Mouse (Mus musculus) cerebellum, postnatal 4 days (tissue): ENCODE measurements at regions not wholly inside any gene's neighbourhood (a gene's known extent, or its start where the extent isn't known, plus 50 kb on each side); places are given as distances from the start of the nearest gene placed in this dataset.
"Not testable (repeated sequence)": the region's sequence is repeated elsewhere in the genome, so short reads cannot be mapped to it uniquely, and the experiment has no call there.

Source experiments
- DNase-seq, 2 experiments: peaks; one replicate each; pipeline ENCODE4 v3.0.0; 2022; ENCODE audit warnings: low spot score in 2 of 2, mixed read lengths in 1 of 2

DNA sequence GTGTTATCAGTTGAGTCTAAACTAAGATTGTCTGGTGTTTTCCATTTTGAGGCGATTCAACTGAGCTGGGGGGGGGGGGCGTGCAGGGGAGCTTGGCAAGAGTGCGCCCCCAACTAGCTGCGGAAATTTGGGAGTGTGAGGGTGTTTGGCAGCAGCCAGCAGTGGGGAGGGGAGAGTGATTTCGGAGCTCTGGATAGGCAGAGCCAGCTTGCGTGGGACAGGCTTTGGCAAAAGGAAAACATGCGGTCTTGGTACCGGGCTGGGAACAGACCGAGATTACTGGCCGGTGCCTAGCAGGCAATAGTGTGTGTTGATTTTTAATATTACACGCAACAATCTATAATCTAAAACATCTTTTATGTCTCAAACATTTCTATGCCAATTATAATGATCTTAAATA is 199.4 kb upstream of the Cdk6 start:
- DNase-seq = not testable (repeated sequence)

DNA sequence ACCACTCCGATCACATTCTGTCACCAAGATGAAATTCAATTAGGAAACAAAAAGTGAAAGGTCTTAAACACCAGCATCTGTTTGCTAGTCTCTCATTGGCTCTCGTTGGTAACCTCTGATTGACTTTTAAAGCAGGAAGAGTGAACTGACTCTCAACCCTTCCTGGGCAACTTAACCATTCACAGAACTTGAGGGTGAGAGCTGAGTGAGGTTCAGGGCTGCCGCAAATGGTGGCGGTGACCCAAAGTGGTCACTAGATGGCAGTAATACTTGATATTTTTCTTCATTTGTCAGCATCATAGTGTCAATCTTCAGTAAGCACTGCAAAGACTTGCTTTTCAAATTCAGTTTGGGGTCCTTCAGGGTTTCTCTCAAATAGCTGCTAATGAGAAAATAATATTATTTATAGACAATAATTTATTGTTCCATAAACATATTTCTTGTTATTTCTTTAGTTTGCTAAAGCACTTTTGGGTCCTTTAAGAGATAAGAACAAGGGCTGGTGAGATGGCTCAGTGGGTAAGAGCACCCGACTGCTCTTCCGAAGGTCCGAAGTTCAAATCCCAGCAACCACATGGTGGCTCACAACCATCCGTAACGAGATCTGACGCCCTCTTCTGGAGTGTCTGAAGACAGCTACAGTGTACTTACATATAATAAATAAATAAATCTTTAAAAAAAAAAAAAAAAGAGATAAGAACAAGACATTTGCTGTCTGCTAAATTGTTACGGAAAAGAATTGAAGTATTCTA is 194.6 kb upstream of the Cdk6 start:
- DNase-seq = peak in 1 of 2 experiments; percentile 16

DNA sequence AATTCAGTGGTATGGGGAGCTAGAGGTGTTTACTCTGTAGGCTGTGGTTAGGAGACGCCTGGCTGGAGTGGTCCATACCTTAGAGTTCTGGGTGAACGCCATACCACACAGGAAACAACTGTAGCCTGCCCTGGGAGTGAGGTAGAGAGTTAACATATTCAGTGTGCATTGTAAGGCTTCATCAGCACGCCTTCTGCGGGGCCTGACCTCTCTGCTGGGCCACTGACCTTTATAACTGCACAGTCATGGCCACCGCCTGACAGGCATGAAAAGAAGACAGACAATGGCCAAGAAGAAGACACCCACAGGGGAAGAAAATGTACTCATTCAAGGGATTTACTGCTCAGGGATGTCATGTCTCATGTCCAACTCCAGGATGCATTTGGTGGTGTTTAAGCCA is 191.4 kb upstream of the Cdk6 start:
- not testable (repeated sequence) for DNase-seq

DNA sequence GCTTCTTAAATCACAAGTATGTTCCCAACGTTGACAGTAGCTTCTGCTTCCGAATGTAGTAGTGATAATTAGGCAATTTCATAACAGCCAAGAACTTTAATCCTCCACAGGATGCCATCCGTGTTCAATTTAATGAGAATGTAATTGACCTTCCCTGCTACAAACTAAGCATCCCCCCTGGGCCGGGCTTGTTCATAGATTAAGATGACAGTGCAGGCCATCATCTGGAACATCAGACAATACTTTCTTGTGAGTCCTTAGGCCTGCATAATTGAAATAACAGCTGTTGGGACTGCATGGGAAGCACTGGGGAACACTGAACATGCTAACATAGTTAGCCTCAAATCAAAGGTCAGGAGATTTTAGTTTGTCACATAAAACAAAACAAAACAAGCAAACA is 190.5 kb upstream of the Cdk6 start:
- not testable (repeated sequence) for DNase-seq

DNA sequence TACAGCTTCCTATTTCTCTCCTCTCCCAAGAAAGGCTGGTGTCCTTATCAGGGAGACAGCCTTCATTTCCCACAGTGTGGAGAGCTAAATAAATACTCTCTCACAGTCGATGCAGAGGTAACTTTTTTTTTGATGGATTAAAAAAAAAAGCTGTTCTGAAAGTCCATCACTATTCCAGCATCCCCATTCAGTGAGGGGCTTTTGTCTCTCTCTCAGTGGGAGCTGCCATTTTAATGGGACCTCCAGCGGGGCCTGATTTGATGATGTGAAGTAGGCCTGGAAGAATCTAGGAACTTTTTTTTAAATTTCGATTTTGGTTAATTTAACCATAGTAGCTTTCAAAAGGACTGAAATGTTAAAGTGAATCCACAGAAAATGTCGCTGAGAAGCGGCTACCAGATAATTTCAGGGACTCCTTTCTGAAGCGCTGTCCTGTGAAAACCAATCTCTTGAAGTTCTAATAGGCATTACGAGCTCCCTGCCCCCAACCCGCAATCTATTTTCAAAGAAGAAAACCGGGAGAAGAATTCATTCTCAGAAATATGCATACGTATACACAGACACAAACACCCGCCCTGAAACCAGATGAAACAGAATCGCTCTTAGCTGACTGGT is 189.6 kb upstream of the Cdk6 start:
- DNase-seq = not testable (repeated sequence)

DNA sequence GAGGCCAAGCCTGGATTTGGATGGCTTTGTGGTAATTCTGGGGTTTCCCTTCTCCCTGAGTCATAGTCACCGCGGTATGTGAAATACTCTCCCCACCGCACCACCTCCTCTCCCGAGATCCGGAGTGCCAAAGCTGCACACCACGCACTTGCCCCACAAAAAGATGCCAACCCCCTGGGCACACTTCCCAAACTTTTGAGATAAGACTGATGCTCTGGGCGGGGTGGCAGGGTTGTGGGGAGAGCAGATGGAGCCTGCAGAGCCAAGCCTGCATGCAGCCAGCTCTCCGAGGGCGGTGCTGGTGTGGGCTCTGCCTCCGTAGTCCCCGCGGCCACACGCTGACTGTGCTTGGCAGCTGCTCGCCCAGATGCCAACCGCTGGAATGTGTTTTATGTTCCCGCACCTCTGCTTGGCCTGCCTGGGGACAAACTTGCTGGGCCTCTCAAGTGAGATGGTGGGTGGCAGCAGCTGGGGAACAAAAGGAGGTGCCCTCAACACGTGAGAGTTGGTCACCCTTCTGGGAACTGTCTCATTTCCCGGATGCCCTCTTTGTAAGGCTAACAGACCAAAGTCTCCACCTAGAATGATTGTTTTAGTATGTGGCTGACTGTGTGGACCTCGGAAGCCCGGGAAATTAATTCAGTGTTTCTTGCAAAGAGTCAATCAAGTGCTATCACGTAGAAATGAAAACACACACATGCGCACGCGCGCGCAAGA is 189.0 kb upstream of the Cdk6 start:
- DNase-seq = peak in 1 of 2 experiments; percentile 20

DNA sequence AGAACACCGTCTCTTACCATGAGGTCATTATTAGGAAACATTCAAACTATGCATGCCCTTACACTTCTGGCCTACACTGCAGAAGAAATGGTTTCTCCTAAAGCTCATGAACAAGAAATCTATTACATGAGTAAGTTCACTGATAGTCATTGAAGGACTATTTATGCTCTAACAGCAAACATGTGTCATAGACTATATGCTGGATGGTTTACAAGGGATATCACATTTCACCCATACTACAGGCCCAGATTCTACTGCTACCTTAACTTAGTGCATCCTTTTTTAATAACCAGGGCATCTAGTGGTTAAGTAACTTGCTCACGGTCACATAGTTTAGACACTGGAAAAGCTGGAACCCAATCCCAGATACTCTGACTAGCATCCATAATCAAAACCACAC is 175.8 kb upstream of the Cdk6 start:
- not testable (repeated sequence) for DNase-seq

DNA sequence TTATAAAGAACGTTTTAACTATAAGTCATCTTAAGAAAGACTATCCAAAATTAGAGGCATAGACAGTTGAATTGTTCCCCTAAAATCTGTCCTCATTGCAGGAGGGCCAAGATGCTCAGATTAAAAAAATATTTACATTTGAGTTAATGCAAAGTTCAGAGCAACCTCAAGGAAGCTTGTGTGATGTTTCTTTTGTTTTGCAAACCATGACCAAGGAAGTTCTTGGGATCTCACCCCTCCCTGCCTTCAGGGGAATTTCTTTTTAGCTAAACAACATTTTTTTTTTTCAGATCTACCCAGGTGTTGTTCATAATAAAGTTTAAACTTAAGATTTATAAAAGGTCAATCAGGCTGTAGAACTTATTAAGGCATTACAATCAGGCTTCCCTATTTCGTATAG is 174.8 kb upstream of the Cdk6 start:
- DNase-seq = not testable (repeated sequence)

DNA sequence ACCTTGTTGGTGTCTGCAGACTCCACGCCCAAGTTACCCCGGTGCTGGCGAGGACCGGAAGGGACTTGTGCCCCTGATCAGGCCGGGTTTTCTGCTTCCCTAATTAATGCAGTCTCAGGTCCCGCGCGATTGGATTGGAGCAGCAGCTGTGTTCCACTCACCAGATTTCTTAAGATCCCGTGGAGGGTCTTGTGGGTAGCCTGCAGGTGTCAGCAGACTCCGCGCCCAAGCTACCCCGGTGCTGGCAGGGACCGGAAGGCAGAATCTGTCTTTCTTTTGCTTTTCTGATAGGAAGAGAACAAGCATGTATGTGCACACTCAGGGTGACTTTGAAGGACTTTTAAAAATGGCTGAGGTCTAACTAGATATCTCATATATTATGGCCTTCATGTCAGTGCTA is 147.7 kb upstream of the Cdk6 start:
- DNase-seq = not testable (repeated sequence)

DNA sequence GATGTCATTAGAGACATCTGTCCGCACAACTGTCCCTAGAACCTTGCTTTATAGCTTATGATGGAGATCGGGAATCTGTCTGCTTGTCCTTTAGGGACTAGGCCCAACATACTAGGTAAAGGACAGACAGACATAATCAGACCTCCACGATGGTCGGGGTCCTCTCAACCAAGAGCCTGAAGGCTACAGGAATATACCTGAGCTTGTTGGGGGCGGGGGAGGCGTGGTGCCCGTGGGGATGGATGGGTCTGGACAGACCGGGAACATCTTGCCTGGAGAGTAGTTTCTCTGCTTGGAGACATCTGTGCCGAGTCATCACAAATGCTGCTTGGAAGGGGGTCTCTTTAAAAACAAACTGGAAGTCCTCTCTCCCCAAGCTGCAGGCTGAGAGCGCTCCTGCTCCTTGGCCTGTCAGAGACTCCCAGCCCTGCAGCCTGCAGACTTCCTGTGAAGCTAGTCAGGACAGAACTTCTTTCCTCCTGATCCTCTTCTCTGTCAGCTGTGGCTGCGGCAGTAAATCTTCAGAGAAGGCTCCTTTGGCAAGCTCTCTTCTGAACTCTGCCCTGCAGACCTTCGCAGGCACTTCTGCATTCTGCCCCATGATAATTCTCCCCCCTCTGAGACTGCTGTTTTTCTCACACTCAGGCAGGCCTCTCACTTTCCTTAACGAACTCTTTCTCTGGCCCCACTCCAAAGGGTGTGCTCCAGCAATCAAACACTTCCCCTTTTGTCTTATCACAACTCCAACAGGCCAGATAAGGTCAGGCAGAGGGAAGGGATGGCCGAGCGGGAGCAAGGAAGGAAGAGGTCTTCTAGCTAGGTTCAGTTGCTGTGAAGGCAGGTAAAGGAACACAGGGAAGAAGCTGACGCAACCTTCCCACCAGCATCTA is 143.1 kb upstream of the Cdk6 start:
- no peak for DNase-seq

DNA sequence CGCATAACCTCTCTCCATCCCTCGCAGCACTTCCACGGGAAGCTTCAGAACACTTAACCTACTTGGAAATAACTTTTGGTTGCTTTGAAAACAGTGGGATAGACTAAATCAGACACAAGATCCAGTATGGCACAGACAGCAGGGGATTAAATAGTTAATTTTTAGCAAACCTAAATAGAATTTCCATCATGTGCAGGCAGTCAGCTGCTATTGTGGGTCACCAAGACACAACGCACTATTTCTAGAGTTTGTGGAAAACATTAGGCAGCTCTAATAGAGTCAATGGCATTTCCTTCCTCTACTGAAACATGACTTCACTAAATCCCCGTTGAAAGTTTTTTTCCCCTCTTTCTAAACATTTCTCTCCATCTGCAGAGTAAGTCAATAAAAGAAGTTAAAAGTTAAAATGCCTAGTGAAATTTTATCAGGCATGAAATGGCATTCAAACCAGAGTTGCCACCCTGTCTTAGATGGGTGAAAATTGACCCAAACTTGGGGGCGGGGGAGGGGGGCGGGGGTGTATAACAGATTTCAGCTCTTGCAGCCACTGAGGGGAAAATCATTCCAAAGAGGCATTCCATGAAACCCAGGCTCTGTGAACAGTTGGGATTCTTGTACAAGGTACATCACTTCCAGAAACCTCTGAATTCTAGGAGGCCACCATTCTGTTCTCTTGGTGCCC is 142.3 kb upstream of the Cdk6 start:
- not testable (repeated sequence) for DNase-seq

DNA sequence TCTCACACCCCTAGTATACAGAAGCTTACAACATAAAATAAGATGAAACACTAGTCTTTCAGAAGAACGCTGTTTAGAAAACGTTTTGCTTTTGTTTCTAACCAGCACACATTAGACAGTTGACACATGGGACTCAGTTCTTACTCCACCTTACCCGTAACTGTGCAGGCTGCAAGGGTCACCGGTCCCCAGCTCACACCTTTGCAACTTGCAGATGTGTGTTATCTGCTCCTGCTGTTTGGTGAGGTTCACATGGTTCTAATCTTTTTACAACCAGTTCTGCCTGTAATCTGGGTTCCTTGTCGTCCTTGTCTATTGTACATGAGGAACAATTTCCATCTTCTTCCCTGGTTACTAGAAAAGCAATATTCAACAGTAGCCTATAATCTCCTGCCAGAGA is 135.1 kb upstream of the Cdk6 start:
- DNase-seq = not testable (repeated sequence)

DNA sequence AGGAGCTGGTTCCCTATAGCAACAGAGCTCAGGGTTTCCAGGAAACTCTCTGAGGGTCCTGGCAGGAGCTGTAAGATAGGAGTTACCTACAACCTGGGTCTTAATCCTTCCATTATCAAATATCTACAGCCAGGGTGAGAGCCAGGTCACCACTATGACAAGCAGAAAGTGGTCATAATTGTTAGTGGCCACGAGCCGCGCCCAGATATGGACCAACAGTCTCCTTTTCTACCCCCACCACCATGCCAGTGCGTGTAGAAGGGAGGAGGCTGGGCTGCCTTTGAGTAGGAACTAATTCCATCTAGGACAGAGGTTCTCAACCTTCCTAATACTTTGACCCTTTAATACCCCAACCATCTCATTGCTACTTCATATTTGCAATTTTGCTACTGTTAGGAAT is 133.0 kb upstream of the Cdk6 start:
- not testable (repeated sequence) for DNase-seq

DNA sequence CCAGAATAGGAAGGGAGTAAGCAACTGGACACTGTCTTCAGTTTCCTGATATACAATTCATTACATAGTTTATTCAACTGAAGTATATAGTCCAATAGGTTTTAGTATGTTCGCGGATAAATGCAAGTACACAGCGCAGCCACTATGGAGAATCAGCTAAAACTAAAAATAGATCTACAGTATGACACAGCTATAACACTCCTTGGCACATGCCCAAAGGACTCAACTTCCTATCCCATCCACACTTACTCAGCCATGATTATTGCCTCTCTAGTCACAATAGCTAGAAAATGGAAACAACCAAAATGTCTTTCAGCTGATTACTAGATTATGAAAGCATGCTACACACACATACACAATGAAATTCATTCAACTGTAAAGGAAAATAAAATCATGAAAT is 130.0 kb upstream of the Cdk6 start:
- no peak for DNase-seq

DNA sequence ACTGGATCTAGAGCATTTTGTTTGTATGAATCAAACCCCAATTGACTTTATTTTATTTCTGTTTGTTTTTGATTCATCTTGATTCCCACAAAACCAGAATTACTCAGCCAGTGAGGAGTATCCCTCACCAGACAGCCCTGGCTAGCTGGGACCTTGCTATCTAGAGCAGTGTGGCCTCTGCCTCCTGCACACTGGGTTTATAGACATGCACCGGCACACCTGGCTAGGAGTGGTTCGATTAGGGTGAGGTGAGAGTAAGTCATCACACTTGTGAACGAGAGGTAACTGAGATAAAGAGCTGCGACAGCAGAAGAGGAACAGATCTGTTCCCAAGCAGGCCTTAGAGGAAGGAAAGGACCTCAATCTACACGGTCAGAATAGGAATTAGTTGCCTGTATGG is 125.2 kb upstream of the Cdk6 start:
- no peak for DNase-seq

DNA sequence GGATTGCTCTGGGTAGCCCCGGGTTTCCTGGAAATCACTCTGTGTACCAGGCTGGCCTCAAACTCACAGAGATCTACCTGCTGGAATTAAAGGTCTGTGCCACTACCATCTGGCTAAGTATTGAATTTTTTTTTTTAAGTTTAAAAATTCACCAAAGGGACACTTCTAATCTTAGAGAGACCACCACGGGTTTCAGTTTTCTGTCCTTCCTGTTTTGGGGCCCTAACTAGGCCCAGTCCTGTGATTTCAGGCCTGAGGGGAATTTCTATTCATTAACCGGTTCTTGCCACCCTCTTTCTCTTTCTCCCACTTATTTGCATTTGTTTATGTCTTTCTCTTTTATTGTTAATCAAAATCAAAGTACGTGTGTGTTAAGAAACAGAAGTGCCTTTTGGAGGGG is 122.1 kb upstream of the Cdk6 start:
- DNase-seq = no peak

DNA sequence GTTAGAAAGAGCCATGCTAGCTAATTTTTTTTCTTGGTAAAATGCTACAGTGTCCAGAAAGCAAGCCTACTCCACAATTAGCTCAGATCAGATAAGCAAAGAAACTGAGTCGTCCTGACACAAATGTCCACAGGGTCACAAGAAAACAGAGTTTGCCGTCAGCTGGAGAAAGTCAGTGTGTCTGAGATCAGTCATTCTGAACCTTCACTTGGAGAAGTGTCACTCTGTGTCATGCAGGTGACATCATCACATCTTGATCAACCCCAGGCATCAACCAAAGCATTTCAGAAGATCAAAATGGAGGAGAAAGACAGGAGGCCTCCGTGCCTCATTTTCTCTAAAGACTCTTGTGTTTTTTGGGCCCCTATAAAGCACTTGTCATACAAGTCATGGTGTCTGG is 121.5 kb upstream of the Cdk6 start:
- DNase-seq = no peak

DNA sequence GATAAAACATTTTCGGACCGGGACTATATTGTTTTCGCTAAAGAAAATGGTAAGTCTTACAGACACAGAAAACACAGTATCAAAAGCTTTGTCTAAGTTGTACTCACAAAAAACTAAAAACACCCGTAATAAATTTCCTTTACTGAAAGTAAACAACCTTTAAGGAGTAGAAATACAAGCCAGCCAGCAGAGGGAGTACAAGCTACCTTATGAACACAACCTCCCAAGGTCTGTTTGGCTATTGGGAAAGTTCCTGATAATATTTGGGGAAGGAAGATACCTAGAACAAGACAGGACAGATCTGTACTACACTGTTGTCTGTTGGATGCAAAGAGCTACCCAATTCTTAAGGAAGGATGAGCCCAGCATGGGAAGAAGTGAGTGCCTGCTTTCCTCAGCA is 117.5 kb upstream of the Cdk6 start:
- not testable (repeated sequence) for DNase-seq

DNA sequence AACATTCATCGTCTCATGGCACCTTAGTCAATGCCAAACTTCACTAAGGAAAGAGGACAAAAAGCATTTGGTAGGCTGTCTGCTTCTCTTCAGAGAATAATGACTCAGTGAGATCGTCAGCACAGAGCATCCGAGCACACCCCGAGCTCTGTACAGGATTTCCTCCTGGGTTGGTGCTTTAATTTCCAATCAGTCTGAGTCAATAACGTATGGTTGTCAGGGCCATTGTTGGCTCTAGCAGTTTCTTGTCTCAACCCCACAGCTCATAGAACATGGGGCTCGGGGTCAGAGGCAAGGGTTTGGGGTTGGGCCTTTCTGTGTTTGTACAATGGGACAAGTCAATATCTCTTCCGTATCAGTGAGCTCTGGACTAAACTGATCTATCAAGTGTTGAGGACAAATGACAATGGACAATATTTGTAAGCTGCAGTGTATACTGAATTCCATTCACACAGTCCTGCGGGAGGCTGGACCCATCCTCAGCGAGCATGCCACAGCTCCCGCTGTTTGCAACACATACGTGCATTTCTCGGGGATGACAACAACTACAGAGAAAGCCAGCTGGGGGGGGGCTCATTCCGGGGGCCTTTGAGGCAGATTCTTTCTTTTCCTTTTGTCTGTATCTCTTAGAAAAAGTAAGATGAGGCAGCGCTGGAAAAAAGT is 116.8 kb upstream of the Cdk6 start:
- DNase-seq = not testable (repeated sequence)

DNA sequence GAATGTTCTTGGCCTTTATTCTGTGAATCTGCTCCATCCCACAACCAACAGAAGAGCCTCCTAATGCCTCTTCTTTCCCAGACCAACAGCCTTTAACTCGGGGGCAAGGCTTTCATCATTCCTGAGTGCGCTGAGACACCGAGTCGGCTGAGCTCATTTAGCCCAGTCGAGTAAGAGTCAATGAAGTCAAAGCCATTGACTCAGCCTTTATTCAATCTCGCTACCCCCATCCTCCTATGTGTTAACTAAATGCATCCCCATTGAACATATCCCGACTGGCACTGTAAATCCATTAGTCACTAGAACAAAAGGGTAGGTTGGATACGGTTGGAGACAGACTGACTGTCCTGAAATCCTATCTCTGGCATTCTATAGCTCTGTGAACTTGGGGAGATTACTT is 115.9 kb upstream of the Cdk6 start:
- not testable (repeated sequence) for DNase-seq

DNA sequence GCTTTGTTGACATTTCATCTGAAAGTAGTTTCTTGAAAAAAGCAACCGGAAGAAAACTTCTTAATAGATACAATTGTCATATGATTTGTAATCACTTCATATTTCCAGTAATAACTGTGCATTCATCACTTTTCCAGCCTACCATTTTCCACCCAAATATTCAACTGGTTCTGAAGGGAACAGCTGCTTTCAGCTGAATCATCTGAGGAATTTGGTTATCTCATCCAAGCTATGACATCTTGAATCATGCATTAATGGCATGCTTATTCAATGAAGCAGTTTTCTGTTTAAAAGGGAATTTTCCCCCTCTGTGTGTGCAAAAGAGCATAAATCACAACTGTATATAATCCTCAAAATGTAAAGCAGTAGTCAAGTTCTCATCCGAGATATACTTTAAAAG is 97.2 kb upstream of the Cdk6 start:
- DNase-seq = not testable (repeated sequence)
